Mouse (Mus musculus) ES-E14 (cell line): Measurements from ENCODE around the gene Grip1.

Experiments used
- HCFC1 ChIP-seq: IDR thresholded peaks from 2 replicates; pipeline ENCODE4 v1.6.1; 2012; ENCODE audit warnings: low read length, inconsistent platforms, borderline replicate concordance; ENCODE audit not compliant: insufficient read depth
- ZC3H11A ChIP-seq: IDR thresholded peaks from 2 replicates; pipeline ENCODE4 v1.6.1; 2012; ENCODE audit warnings: low read depth, mild to moderate bottlenecking, inconsistent platforms, low read length, borderline replicate concordance
- ZNF384 ChIP-seq: IDR thresholded peaks from 2 replicates; pipeline ENCODE4 v1.6.1; 2012; ENCODE audit warnings: low read depth, low read length, inconsistent platforms

GRCm38 (mm10) chr10:119814087-119814486 lies 360.5 kb downstream of the Grip1 start:
- TF ChIP-seq ZC3H11A, result peak; percentile 6; the same call in 1 of the 2 replicates
- no peak for TF ChIP-seq ZNF384
- no peak for TF ChIP-seq HCFC1
